Mouse (Mus musculus) liver, embryonic 13.5 days (tissue): Measurements from ENCODE around the gene Tmem251. TPM values are rescaled to one million over a fixed set of nuclear protein-coding genes. Genes with fewer than 3 reads are reported as not detected.

Source experiments
- ATAC-seq: fragments of 200-750 bp; cut with Nextera tagmentation; 2 replicates; pipeline ENCODE4 v1.8.0; 2017; ENCODE audit warnings: low read depth, mild to moderate bottlenecking, moderate number of reproducible peaks, moderate library complexity
- DNase-seq: peaks from one replicate; pipeline ENCODE4 v3.0.0; 2022
- H3K27ac ChIP-seq: fragments of 300-500 bp; sonication (generic); 2 replicates; pipeline ENCODE4 v1.5.1; 2015; ENCODE audit warnings: moderate library complexity, mild to moderate bottlenecking, inconsistent platforms
- H3K27me3 ChIP-seq: fragments of 300-500 bp; sonication (generic); 2 replicates; pipeline ENCODE4 v1.6.1; 2015; ENCODE audit warnings: mild to moderate bottlenecking, inconsistent platforms
- H3K36me3 ChIP-seq: fragments of 300-500 bp; sonication (generic); 2 replicates; pipeline ENCODE4 v1.6.1; 2015; ENCODE audit warnings: mild to moderate bottlenecking, inconsistent platforms
- H3K4me1 ChIP-seq: fragments of 300-500 bp; sonication (generic); replicated peaks from 2 replicates; pipeline ENCODE4 v1.6.1; 2015; ENCODE audit warnings: inconsistent platforms
- H3K4me2 ChIP-seq: fragments of 300-500 bp; sonication (generic); 2 replicates; pipeline ENCODE4 v1.6.1; 2015; ENCODE audit warnings: inconsistent platforms, mild to moderate bottlenecking, moderate library complexity
- H3K4me3 ChIP-seq: fragments of 300-500 bp; sonication (generic); replicated peaks from 2 replicates; pipeline ENCODE4 v1.5.1; 2015; ENCODE audit warnings: mild to moderate bottlenecking, inconsistent platforms
- H3K9ac ChIP-seq: fragments of 300-500 bp; sonication (generic); 2 replicates; pipeline ENCODE4 v1.6.1; 2015; ENCODE audit warnings: mild to moderate bottlenecking, inconsistent platforms
- H3K9me3 ChIP-seq: fragments of 300-500 bp; sonication (generic); replicated peaks from 2 replicates; pipeline ENCODE4 v1.6.1; 2016; ENCODE audit warnings: inconsistent platforms
- WGBS: fragments of 180-500 bp; shearing (Covaris S2); methylation state at CpG from one replicate; pipeline ENCODE4 v1.1.7; 2015; ENCODE audit not compliant: insufficient replicate concordance; 5-methylcytosine and 5-hydroxymethylcytosine counted together
- polyA plus RNA-seq: library from polyadenylated mRNA; unstranded; fragments of >200 nt; fragmentation: Nextera tagmentation; extraction: Ambion mirVana; gene quantifications from 2 replicates; pipeline ENCODE4 v1.2.1, GENCODE M21; 2015

The Tmem251 gene
- polyA plus RNA-seq, 1 experiment from 2014 or later, result 9.2 TPM

DNA sequence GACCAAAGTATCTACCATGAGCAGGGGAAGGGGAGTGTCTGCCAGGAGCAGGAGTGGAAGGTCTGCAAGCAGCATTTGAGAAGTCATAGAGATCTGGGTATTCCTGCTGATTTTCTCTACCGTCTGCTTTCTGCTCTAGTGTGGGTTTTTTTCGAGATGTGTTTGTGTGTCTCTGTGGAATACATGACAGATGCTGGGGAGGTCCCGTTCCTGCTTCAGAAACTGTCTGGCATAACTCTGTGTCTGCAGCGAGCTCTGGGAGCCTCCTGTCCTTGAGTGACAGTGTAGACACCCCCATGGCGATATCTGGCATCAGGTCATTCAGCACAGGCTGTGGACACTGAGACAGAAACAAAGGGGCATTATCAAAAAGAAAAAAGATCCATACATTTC lies 42.0 kb downstream of the Tmem251 start:
- Histone ChIP-seq H3K27ac (no peak overlapping the region), H3K9ac (no peak overlapping the region), H3K9me3 (no peaks in the 10 kb centered on the region), H3K4me3 (no peak overlapping the region), H3K4me1 (peaks cover 6% of the 10 kb centered on the region; the same call in 1 of the 2 replicates), H3K4me2 (no peak overlapping the region), H3K36me3 (peaks cover 57% of the 10 kb centered on the region), H3K27me3 (no peaks in the 10 kb centered on the region)
- no peak for DNase-seq
- WGBS, result 79% methylated on average over 5 of the region's 5 CpGs
- ATAC-seq, result no peak

DNA sequence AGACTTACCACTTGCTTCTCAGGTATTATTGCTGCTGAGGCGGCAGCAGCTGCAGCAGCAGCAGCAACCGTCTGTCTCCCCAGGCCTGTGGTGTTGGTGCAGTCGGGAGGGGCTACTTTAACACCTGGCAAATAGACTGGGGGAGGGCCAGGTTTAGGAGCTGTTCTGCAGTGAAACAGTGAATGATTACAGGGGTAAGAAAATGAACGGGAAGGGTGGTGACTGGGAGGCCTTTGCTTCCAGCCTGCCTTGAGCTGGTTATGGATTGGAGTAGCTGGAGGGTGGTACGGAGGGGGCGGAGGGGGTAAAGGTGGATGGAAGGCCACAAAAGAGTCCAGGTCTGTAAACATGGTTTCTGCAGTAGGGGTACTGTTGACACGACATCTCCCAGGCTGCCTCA lies 44.4 kb downstream of the Tmem251 start:
- Histone ChIP-seq H3K9ac (no peak overlapping the region), H3K4me3 (no peak overlapping the region), H3K4me1 (peaks cover 6% of the 10 kb centered on the region; the same call in 1 of the 2 replicates), H3K27ac (peak overlapping the region; percentile 58), H3K9me3 (no peaks in the 10 kb centered on the region), H3K27me3 (no peaks in the 10 kb centered on the region), H3K36me3 (peaks cover 75% of the 10 kb centered on the region), H3K4me2 (peak overlapping the region; percentile 19; the same call in 1 of the 2 replicates)
- DNase-seq (no peak), ATAC-seq (peak; percentile 83)
- 70% methylated on average over 7 of the region's 7 CpGs for WGBS

Other genes starting within 250 kb of the Tmem251 start
- gene Chga, start 188.8 kb upstream of the Tmem251 start, polyA plus RNA-seq, result 1.3 and 1.7 TPM in 2 replicates
- 3.0 and 3.3 TPM in 2 replicates for gene Itpk1, start 38.8 kb upstream of the Tmem251 start, polyA plus RNA-seq
- gene Moap1, start 101 bp upstream of the Tmem251 start, polyA plus RNA-seq, result 8.4 and 9.0 TPM in 2 replicates
- gene Gm28051, start 14.0 kb downstream of the Tmem251 start, polyA plus RNA-seq, result not detected in 2 replicates
- 16.6 and 20.1 TPM in 2 replicates for gene Gon7, start 14.0 kb downstream of the Tmem251 start, polyA plus RNA-seq
- 24.7 and 29.0 TPM in 2 replicates for gene Ubr7, start 14.2 kb downstream of the Tmem251 start, polyA plus RNA-seq
- gene Gm20604, start 14.9 kb downstream of the Tmem251 start, polyA plus RNA-seq, result 11.0 and 11.3 TPM in 2 replicates
- 4.0 and 4.7 TPM in 2 replicates for gene Btbd7, start 134.7 kb downstream of the Tmem251 start, polyA plus RNA-seq
- not detected in 2 replicates for gene Cox8c, start 155.6 kb downstream of the Tmem251 start, polyA plus RNA-seq
- 0.08 and 0.13 TPM in 2 replicates for gene Unc79, start 205.1 kb downstream of the Tmem251 start, polyA plus RNA-seq